25 mouse cellular contexts compared by ENCODE assay signal in genomic region chr1:39691974-39692373, GRCm38 (mm10). TPM values are rescaled to one million over a fixed set of nuclear protein-coding genes. Genes with fewer than 3 reads are reported as not detected.
DNase-seq lines count a peak whose midpoint lies in the region; ATAC-seq and TF ChIP-seq lines count a peak whose summit lies in the region.
"Had no signal": no experiment of that assay in that cellular context is flagged by ENCODE, and none has a peak within 500 bp of the region (broad histone marks: within the 10 kb centered on the region; RNA-seq: fewer than 3 reads in every experiment).

No protein-coding gene starts in this region.

- no peak for ATAC-seq in heart, postnatal 0 days (ENCODE audit: insufficient read depth, low read depth)
- ATAC-seq in embryonic facial prominence, embryonic 15.5 days (ENCODE audit: insufficient number of reproducible peaks, low FRiP score, low TSS enrichment, low read depth): peak; percentile 30; the same call in 1 of the 2 replicates
- peak; percentile 73; the same call in 1 of the 2 replicates for ATAC-seq in limb, embryonic 14.5 days (ENCODE audit: low FRiP score, low read depth)
- ATAC-seq in erythroblast, adult 5-6 weeks (replicated peaks; ENCODE audit: low FRiP score, poor library complexity, severe bottlenecking): no peak
- ATAC-seq in forebrain, postnatal 0 days: no peak
- ATAC-seq: activated CD4-positive, CD25-positive, alpha-beta regulatory T cell, adult 4 months; CD4-positive, CD25-positive, alpha-beta regulatory T cell, adult 4 months; forebrain, embryonic 13.5 days; forebrain, embryonic 15.5 days; Patski had no signal

- TF ChIP-seq EP300 in heart, postnatal 0 days (IDR thresholded peaks at IDR 0.05; ENCODE audit: low read depth): no peak

- no peak overlapping the region for H3K27ac ChIP-seq in heart, postnatal 0 days (ENCODE audit: low read depth)
- H3K27ac ChIP-seq in embryonic facial prominence, embryonic 15.5 days (replicated peaks): no peak overlapping the region
- H3K27ac ChIP-seq in limb, embryonic 14.5 days (replicated peaks; ENCODE audit: low read depth, low read length): no peak overlapping the region
- no peak overlapping the region for H3K27ac ChIP-seq in forebrain, postnatal 0 days (ENCODE audit: low read depth, low read length)
- H3K27ac ChIP-seq: embryonic facial prominence, embryonic 13.5 days; forebrain, embryonic 13.5 days; forebrain, embryonic 15.5 days had no signal

- H3ac ChIP-seq in C2C12 (ENCODE audit: control insufficient read depth, insufficient read length, low read depth): no peak overlapping the region

- no peak overlapping the region for H3K4me3 ChIP-seq in heart, postnatal 0 days (ENCODE audit: low read depth, low read length)
- H3K4me3 ChIP-seq in C2C12 (ENCODE audit: insufficient read depth, poor library complexity, severe bottlenecking): no peak overlapping the region
- no peak overlapping the region for H3K4me3 ChIP-seq in embryonic facial prominence, embryonic 15.5 days (replicated peaks)
- H3K4me3 ChIP-seq in limb, embryonic 14.5 days (replicated peaks; ENCODE audit: low read length): no peak overlapping the region
- H3K4me3 ChIP-seq in forebrain, postnatal 0 days (ENCODE audit: low read depth, low read length): no peak overlapping the region
- H3K4me3 ChIP-seq: embryonic facial prominence, embryonic 13.5 days; forebrain, embryonic 13.5 days; forebrain, embryonic 15.5 days had no signal

- H3K4me1 ChIP-seq in heart, postnatal 0 days (ENCODE audit: control insufficient read depth, insufficient read depth): peaks cover 20% of the 10 kb centered on the region
- H3K4me1 ChIP-seq in embryonic facial prominence, embryonic 15.5 days: peaks cover 23% of the 10 kb centered on the region
- H3K4me1 ChIP-seq in limb, embryonic 14.5 days (ENCODE audit: control insufficient read depth, insufficient read depth, low read length): peaks cover 14% of the 10 kb centered on the region; the same call in 1 of the 2 replicates
- no peaks in the 10 kb centered on the region for H3K4me1 ChIP-seq in forebrain, postnatal 0 days (ENCODE audit: insufficient read depth)
- H3K4me1 ChIP-seq: forebrain, embryonic 15.5 days had no signal

- H3K9me3 ChIP-seq in heart, postnatal 0 days (replicated peaks; ENCODE audit: control insufficient read depth, low read length): no peaks in the 10 kb centered on the region
- H3K9me3 ChIP-seq in embryonic facial prominence, embryonic 15.5 days (replicated peaks): no peaks in the 10 kb centered on the region
- H3K9me3 ChIP-seq in limb, embryonic 14.5 days (ENCODE audit: control insufficient read depth, low read length): no peaks in the 10 kb centered on the region
- H3K9me3 ChIP-seq in forebrain, postnatal 0 days (ENCODE audit: low read length): no peaks in the 10 kb centered on the region
- H3K9me3 ChIP-seq: embryonic facial prominence, embryonic 13.5 days; forebrain, embryonic 13.5 days; forebrain, embryonic 15.5 days; G1E had no signal

- H3K27me3 ChIP-seq in heart, postnatal 0 days (ENCODE audit: control insufficient read depth, insufficient read depth, low read length): no peaks in the 10 kb centered on the region
- no peaks in the 10 kb centered on the region for H3K27me3 ChIP-seq in C2C12 (ENCODE audit: control insufficient read depth, insufficient read depth, insufficient read length)
- H3K27me3 ChIP-seq in embryonic facial prominence, embryonic 15.5 days: peaks cover 3% of the 10 kb centered on the region; the same call in 1 of the 2 replicates
- no peaks in the 10 kb centered on the region for H3K27me3 ChIP-seq in limb, embryonic 14.5 days (ENCODE audit: control insufficient read depth, insufficient read depth, low read length)
- no peaks in the 10 kb centered on the region for H3K27me3 ChIP-seq in forebrain, postnatal 0 days (ENCODE audit: insufficient read depth, low read length)
- H3K27me3 ChIP-seq: CH12.LX; embryonic facial prominence, embryonic 13.5 days; forebrain, embryonic 15.5 days; Patski had no signal

- H3K9ac ChIP-seq in heart, postnatal 0 days (replicated peaks; ENCODE audit: low read depth, low read length): no peak overlapping the region
- no peak overlapping the region for H3K9ac ChIP-seq in embryonic facial prominence, embryonic 15.5 days
- no peak overlapping the region for H3K9ac ChIP-seq in limb, embryonic 14.5 days (ENCODE audit: low read depth, low read length, severe bottlenecking)
- H3K9ac ChIP-seq in forebrain, postnatal 0 days: no peak overlapping the region
- H3K9ac ChIP-seq: embryonic facial prominence, embryonic 13.5 days; forebrain, embryonic 13.5 days; forebrain, embryonic 15.5 days had no signal

- TF ChIP-seq POLR2A in limb, embryonic 14.5 days (IDR thresholded peaks at IDR 0.05; ENCODE audit: borderline replicate concordance, extremely low read depth, insufficient read depth, insufficient read length): no peak

- peak; percentile 2 for DNase-seq in heart, postnatal 0 days (ENCODE audit: low spot score)
- no peak for DNase-seq in heart, postnatal 10 days
- DNase-seq in limb, embryonic 14.5 days (ENCODE audit: low spot score): peak; percentile 40
- DNase-seq in left cerebral cortex, postnatal 25 days (ENCODE audit: low spot score in 2 of 2): no peak
- no peak for DNase-seq in forebrain, postnatal 0 days
- DNase-seq: adrenal gland, adult 8-10 months; adrenal gland, postnatal 14 days; adrenal gland, postnatal 36 days; cerebellum, adult 11-12 months; cerebellum, adult 2 months; cerebellum, adult 9-10 months; cerebellum, postnatal 10 days; cerebellum, postnatal 25 days had no signal

- no peak overlapping the region for H3K4me2 ChIP-seq in heart, postnatal 0 days (ENCODE audit: low read depth, low read length)
- H3K4me2 ChIP-seq in embryonic facial prominence, embryonic 15.5 days (replicated peaks): no peak overlapping the region
- H3K4me2 ChIP-seq in limb, embryonic 14.5 days (replicated peaks; ENCODE audit: low read depth, low read length, severe bottlenecking): no peak overlapping the region
- no peak overlapping the region for H3K4me2 ChIP-seq in forebrain, postnatal 0 days (ENCODE audit: low read depth)
- H3K4me2 ChIP-seq: embryonic facial prominence, embryonic 13.5 days; forebrain, embryonic 13.5 days; forebrain, embryonic 15.5 days had no signal

- no peaks in the 10 kb centered on the region for H3K79me3 ChIP-seq in C2C12 (ENCODE audit: low read depth)

- intact Hi-C loops in heart, postnatal 10 days (cut with DNase I): no loop called here
- intact Hi-C loops in left cerebral cortex, postnatal 25 days (cut with DNase I): no loop called here

- no peaks in the 10 kb centered on the region for H3K36me3 ChIP-seq in heart, postnatal 0 days (replicated peaks; ENCODE audit: control insufficient read depth, insufficient read depth, low read length)
- H3K36me3 ChIP-seq in C2C12 (ENCODE audit: control insufficient read depth, insufficient read depth): no peaks in the 10 kb centered on the region
- no peaks in the 10 kb centered on the region for H3K36me3 ChIP-seq in embryonic facial prominence, embryonic 15.5 days
- no peaks in the 10 kb centered on the region for H3K36me3 ChIP-seq in limb, embryonic 14.5 days (ENCODE audit: control insufficient read depth, insufficient read depth, low read length)
- H3K36me3 ChIP-seq in forebrain, postnatal 0 days (ENCODE audit: insufficient read depth): no peaks in the 10 kb centered on the region
- H3K36me3 ChIP-seq: embryonic facial prominence, embryonic 13.5 days; forebrain, embryonic 15.5 days; G1E had no signal

- no peaks in the 10 kb centered on the region for H3K79me2 ChIP-seq in C2C12 (ENCODE audit: control insufficient read depth, insufficient read depth)

- 82% methylated on average over 3 of the region's 3 CpGs for WGBS in heart, postnatal 0 days
- 56% methylated on average over 3 of the region's 3 CpGs for WGBS in embryonic facial prominence, embryonic 15.5 days
- WGBS in limb, embryonic 14.5 days: 41% methylated on average over 3 of the region's 3 CpGs
- 89% methylated on average over 3 of the region's 3 CpGs for WGBS in forebrain, postnatal 0 days

- TF ChIP-seq CTCF in heart, postnatal 0 days (IDR thresholded peaks at IDR 0.05; ENCODE audit: low read depth): no peak
- no peak for TF ChIP-seq CTCF in C2C12 (IDR thresholded peaks at IDR 0.05; ENCODE audit: control insufficient read depth, insufficient read depth, insufficient read length)
- TF ChIP-seq CTCF in forebrain, postnatal 0 days (IDR thresholded peaks at IDR 0.05; ENCODE audit: low read depth): no peak

TF ChIP-seq in C2C12, 6 proteins besides CTCF, POLR2A, EP300 and RAD21 (continues in another document):
- no peak for TF ChIP-seq MYOG (IDR thresholded peaks at IDR 0.05; ENCODE audit: control insufficient read depth, extremely low read depth, insufficient read length)

RNA-seq across cellular contexts. Expression of gene Rfx8, which starts 28.8 kb away (rescaled TPM):
- not detected in 2 replicates for total RNA-seq in heart, postnatal 0 days (2014; rRNA removed; ENCODE audit: low replicate concordance)
- polyA plus RNA-seq in heart, postnatal 0 days (2015; fragmentation: Nextera tagmentation; extraction: Ambion mirVana): 0.68 and 0.71 TPM in 2 replicates
- total RNA-seq in heart, postnatal 10 days (2021): under 1 TPM; 0.53 to 0.55 TPM
- 0.02 TPM for polyA plus RNA-seq in C2C12 (2012; fragmentation: generic; extraction: Trizol)
- 3.2 and 3.7 TPM in 2 replicates for polyA plus RNA-seq in embryonic facial prominence, embryonic 15.5 days (2015; fragmentation: Nextera tagmentation; extraction: Ambion mirVana)
- polyA plus RNA-seq in limb, embryonic 14.5 days (2012; rRNA removed): 1.00 and 1.2 TPM in 2 replicates
- polyA plus RNA-seq in limb, embryonic 14.5 days (2014; fragmentation: Nextera tagmentation; extraction: Ambion mirVana): 0.59 and 0.98 TPM in 2 replicates
- under 1 TPM in 1 of 2 experiments, not detected in 1; 0.16 TPM for total RNA-seq in left cerebral cortex, postnatal 25 days (2021)
- total RNA-seq in erythroblast, adult 5-6 weeks (2015; ENCODE audit: low replicate concordance): not detected in 2 replicates
- total RNA-seq in erythroblast, adult 5-6 weeks (2017; ENCODE audit: low replicate concordance): not detected in 2 replicates
- 0.52 TPM in 1 of 2 replicates, not detected in the other for total RNA-seq in forebrain, postnatal 0 days (2014; rRNA removed)
- polyA plus RNA-seq in forebrain, postnatal 0 days (2015; fragmentation: Nextera tagmentation; extraction: Ambion mirVana): 0.22 and 0.34 TPM in 2 replicates
- total RNA-seq: adrenal gland, adult 18-20 months; CH12.LX had no signal
- polyA plus RNA-seq: activated CD4-positive, CD25-positive, alpha-beta regulatory T cell, adult 4 months; CD4-positive, CD25-positive, alpha-beta regulatory T cell, adult 4 months; forebrain, embryonic 15.5 days; G1E; Patski had no signal

RNA-seq across cellular contexts. Expression of gene Creg2, which starts 40.7 kb away (rescaled TPM):
- total RNA-seq in heart, postnatal 0 days (2014; rRNA removed; ENCODE audit: low replicate concordance): not detected in 2 replicates
- 0.01 and 0.03 TPM in 2 replicates for polyA plus RNA-seq in heart, postnatal 0 days (2015; fragmentation: Nextera tagmentation; extraction: Ambion mirVana)
- total RNA-seq in heart, postnatal 10 days (2021): not detected
- polyA plus RNA-seq in C2C12 (2012; fragmentation: generic; extraction: Trizol): not detected
- 0.46 and 0.47 TPM in 2 replicates for polyA plus RNA-seq in embryonic facial prominence, embryonic 15.5 days (2015; fragmentation: Nextera tagmentation; extraction: Ambion mirVana)
- 0.12 and 0.14 TPM in 2 replicates for polyA plus RNA-seq in limb, embryonic 14.5 days (2012; rRNA removed)
- polyA plus RNA-seq in limb, embryonic 14.5 days (2014; fragmentation: Nextera tagmentation; extraction: Ambion mirVana): 0.08 and 0.15 TPM in 2 replicates
- 10 to 100 TPM; 75.2 to 82.4 TPM for total RNA-seq in left cerebral cortex, postnatal 25 days (2021)
- total RNA-seq in erythroblast, adult 5-6 weeks (2015; ENCODE audit: low replicate concordance): not detected in 2 replicates
- total RNA-seq in erythroblast, adult 5-6 weeks (2017; ENCODE audit: low replicate concordance): under 0.01 TPM in 1 of 2 replicates, not detected in the other
- total RNA-seq in forebrain, postnatal 0 days (2014; rRNA removed): 9.8 and 13.1 TPM in 2 replicates
- polyA plus RNA-seq in forebrain, postnatal 0 days (2015; fragmentation: Nextera tagmentation; extraction: Ambion mirVana): 2.8 and 6.9 TPM in 2 replicates
- total RNA-seq: CH12.LX had no signal
- polyA plus RNA-seq: CD4-positive, CD25-positive, alpha-beta regulatory T cell, adult 4 months; G1E; Patski had no signal

Comparison
In these comparisons a context has a peak if more than half of its experiments do, and no peak if none do; other contexts are left out.
1. DNase-seq: peak in heart, postnatal 0 days (single experiment) and limb, embryonic 14.5 days (single experiment); none in heart, postnatal 10 days (0 of 2), left cerebral cortex, postnatal 25 days (0 of 2) and forebrain, postnatal 0 days (single experiment).
2. ATAC-seq: peak in embryonic facial prominence, embryonic 15.5 days (single experiment) and limb, embryonic 14.5 days (single experiment); none in heart, postnatal 0 days (single experiment), erythroblast, adult 5-6 weeks (single experiment) and forebrain, postnatal 0 days (single experiment).
3. RNA of gene Creg2, which starts 40.7 kb away (total RNA-seq): 75.2 to 82.4 TPM in left cerebral cortex, postnatal 25 days and 9.8 to 13.1 TPM in forebrain, postnatal 0 days; not detected in heart, postnatal 10 days, not detected in heart, postnatal 0 days and under 0.01 TPM in erythroblast, adult 5-6 weeks; every median in the first group is over 10 times any median in the second.